Mouse (Mus musculus): Measurements from ENCODE around the gene Gm9887.
A peak's percentile ranks its signal among the peaks of the same experiment; 100 is the strongest.

DNA sequence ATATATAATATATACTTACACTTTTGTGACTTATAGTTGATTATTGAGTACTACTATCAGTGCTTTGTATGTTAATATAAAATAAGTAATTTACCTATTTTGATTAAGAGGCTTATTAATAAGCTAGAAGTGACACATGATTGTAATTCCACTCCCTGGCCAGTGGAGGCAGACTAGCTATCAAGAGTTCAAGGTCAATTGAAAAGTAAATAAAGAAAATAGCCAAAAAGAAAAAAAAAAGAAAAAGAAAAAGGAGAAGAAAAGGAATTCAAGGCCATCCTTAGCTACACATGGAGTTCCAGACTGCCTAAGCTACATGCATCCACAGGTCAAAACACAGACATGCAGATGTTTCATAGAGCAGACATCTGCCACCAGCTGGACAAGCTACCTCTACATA lies 5.8 kb downstream of the Gm9887 start:
- TF ChIP-seq CTCF (IDR thresholded peaks at IDR 0.05; ENCODE audit: low read depth) (peak; percentile 52), EP300 (optimal IDR thresholded peaks at IDR 0.05) (no peak)

Measured in stomach, postnatal 0 days (tissue).